Mouse (Mus musculus): ENCODE measurements at regions not wholly inside any gene's neighbourhood (a gene's known extent, or its start where the extent isn't known, plus 50 kb on each side); places are given as distances from the start of the nearest gene placed in this dataset.
A peak's percentile ranks its signal among the peaks of the same experiment; 100 is the strongest.

GRCm38 (mm10) chrX:17026161-17026829 lies 114.7 kb upstream of the Ndp start:
- ATAC-seq, result no peak
- Histone ChIP-seq H3K36me3 (ENCODE audit: control insufficient read depth, insufficient read depth) (no peaks in the 10 kb centered on the region), H3K9ac (replicated peaks; ENCODE audit: low read depth, low read length) (no peak overlapping the region), H3K27me3 (replicated peaks; ENCODE audit: control insufficient read depth, insufficient read depth, low read length) (no peaks in the 10 kb centered on the region), H3K4me2 (ENCODE audit: low read length) (no peak overlapping the region), H3K9me3 (ENCODE audit: control insufficient read depth, low read length) (no peaks in the 10 kb centered on the region), H3K4me1 (replicated peaks; ENCODE audit: control insufficient read depth, insufficient read depth, low read length) (no peaks in the 10 kb centered on the region), H3K4me3 (replicated peaks; ENCODE audit: low read length) (no peak overlapping the region), H3K27ac (ENCODE audit: low read length) (no peak overlapping the region)

GRCm38 (mm10) chrX:17017823-17018222 lies 106.2 kb upstream of the Ndp start:
- H3K4me3 ChIP-seq (replicated peaks; ENCODE audit: low read length), result no peak overlapping the region
- no peak for ATAC-seq
- H3K9ac ChIP-seq (replicated peaks; ENCODE audit: low read depth, low read length), result no peak overlapping the region
- no peak overlapping the region for H3K27ac ChIP-seq (ENCODE audit: low read length)
- H3K36me3 ChIP-seq (ENCODE audit: control insufficient read depth, insufficient read depth), result no peaks in the 10 kb centered on the region
- no peak overlapping the region for H3K4me2 ChIP-seq (ENCODE audit: low read length)
- WGBS, result 69% methylated on average over 1 of the region's 1 CpGs
- no peaks in the 10 kb centered on the region for H3K4me1 ChIP-seq (replicated peaks; ENCODE audit: control insufficient read depth, insufficient read depth, low read length)
- no peaks in the 10 kb centered on the region for H3K27me3 ChIP-seq (replicated peaks; ENCODE audit: control insufficient read depth, insufficient read depth, low read length)
- no peaks in the 10 kb centered on the region for H3K9me3 ChIP-seq (ENCODE audit: control insufficient read depth, low read length)

GRCm38 (mm10) chrX:17009188-17009587 lies 97.6 kb upstream of the Ndp start:
- Histone ChIP-seq H3K9me3 (ENCODE audit: control insufficient read depth, low read length) (no peaks in the 10 kb centered on the region), H3K27ac (ENCODE audit: low read length) (no peak overlapping the region), H3K4me3 (replicated peaks; ENCODE audit: low read length) (no peak overlapping the region), H3K4me2 (ENCODE audit: low read length) (no peak overlapping the region), H3K36me3 (ENCODE audit: control insufficient read depth, insufficient read depth) (no peaks in the 10 kb centered on the region), H3K4me1 (replicated peaks; ENCODE audit: control insufficient read depth, insufficient read depth, low read length) (no peaks in the 10 kb centered on the region), H3K27me3 (replicated peaks; ENCODE audit: control insufficient read depth, insufficient read depth, low read length) (no peaks in the 10 kb centered on the region), H3K9ac (replicated peaks; ENCODE audit: low read depth, low read length) (no peak overlapping the region)
- ATAC-seq, result no peak
- 57% methylated on average over 2 of the region's 2 CpGs for WGBS

GRCm38 (mm10) chrX:16998578-16998977 lies 87.0 kb upstream of the Ndp start:
- no peaks in the 10 kb centered on the region for H3K36me3 ChIP-seq (ENCODE audit: control insufficient read depth, insufficient read depth)
- no peak overlapping the region for H3K4me2 ChIP-seq (ENCODE audit: low read length)
- no peaks in the 10 kb centered on the region for H3K9me3 ChIP-seq (ENCODE audit: control insufficient read depth, low read length)
- ATAC-seq, result peak; percentile 85
- WGBS, result 23% methylated on average over 5 of the region's 5 CpGs
- H3K4me1 ChIP-seq (replicated peaks; ENCODE audit: control insufficient read depth, insufficient read depth, low read length), result no peaks in the 10 kb centered on the region; the same call in 1 of the 2 replicates
- no peak overlapping the region for H3K4me3 ChIP-seq (replicated peaks; ENCODE audit: low read length)
- H3K9ac ChIP-seq (replicated peaks; ENCODE audit: low read depth, low read length), result no peak overlapping the region
- no peaks in the 10 kb centered on the region for H3K27me3 ChIP-seq (replicated peaks; ENCODE audit: control insufficient read depth, insufficient read depth, low read length)
- no peak overlapping the region for H3K27ac ChIP-seq (ENCODE audit: low read length)
